Mouse (Mus musculus) erythroblast, adult 5-6 weeks (primary cell): ENCODE measurements around the gene Oard1. TPM values are rescaled to one million over a fixed set of nuclear protein-coding genes. Genes with fewer than 3 reads are reported as not detected.
A peak's percentile ranks its signal among the peaks of the same experiment; 100 is the strongest.

Experiments
- ATAC-seq: replicated peaks from 2 replicates; pipeline ENCODE4 v1.8.0; 2016; ENCODE audit warnings: moderate number of reproducible peaks, mild to moderate bottlenecking, moderate TSS enrichment, inconsistent platforms; ENCODE audit not compliant: poor library complexity, low FRiP score, severe bottlenecking
- total RNA-seq, 2 experiments: library from RNA; stranded (forward) in 1 of 2; stranded (reverse) in 1 of 2; fragments of 150-400 nt in 1 of 2; fragments of 200-764, 138-1000 nt in 1 of 2; gene quantifications; 2 replicates each; pipeline versions ENCODE4 v1.2.3 to v1.2.4; 2015 to 2017; ENCODE audit warnings: low replicate concordance in 2 of 2

The Oard1 gene
- total RNA-seq, 2 experiments from 2014 or later: 31.6 to 32.1 TPM

DNA sequence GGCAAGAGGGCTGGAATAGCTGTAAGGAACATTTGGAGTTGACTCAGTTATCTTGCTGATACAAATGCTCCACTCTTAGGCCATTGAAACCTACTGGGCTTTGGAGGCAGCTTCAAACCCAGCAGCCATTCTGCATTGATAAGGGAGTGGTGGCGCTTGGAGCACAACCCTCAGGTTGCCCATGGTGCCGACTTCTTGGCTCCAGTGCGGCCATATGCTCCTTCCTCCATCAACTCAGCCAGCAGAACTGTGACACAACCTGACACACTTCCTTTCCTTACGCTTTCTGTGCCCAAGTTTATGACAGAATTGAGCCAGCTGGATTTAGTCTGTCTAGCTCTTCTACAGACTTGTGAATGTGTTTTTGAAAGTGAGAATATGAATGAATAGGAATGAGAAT lies 2.7 kb upstream of the Oard1 start:
- no peak for ATAC-seq

DNA sequence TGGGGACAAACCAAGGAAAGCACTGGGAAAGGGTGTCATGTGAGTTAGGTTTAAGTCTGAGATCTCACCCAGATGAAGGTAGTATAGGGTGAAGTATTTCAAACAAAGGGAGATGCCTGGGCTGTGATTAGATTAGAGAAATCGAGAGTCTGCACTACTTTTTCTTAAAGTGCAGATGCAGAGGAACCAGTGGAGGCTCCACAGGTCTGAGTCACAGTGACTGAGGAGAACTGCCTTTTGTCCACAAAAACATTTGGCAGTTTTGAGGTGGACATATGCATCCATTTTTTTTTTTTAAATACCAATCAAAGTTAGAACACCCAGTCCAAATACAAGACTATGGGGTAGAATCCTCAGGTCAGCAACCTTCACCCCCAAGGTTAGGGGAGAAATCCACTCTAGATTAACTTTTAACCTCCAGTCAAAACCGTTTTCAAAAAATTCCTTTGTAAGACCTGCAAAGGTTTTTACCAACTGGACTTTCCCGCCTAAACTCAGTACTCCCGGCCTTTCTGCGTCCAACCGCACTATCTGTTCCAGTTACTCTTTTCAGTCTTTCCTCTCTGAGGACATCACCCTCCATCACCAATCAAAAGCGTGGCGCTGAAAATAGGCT lies 1.8 kb upstream of the Oard1 start:
- no peak for ATAC-seq

DNA sequence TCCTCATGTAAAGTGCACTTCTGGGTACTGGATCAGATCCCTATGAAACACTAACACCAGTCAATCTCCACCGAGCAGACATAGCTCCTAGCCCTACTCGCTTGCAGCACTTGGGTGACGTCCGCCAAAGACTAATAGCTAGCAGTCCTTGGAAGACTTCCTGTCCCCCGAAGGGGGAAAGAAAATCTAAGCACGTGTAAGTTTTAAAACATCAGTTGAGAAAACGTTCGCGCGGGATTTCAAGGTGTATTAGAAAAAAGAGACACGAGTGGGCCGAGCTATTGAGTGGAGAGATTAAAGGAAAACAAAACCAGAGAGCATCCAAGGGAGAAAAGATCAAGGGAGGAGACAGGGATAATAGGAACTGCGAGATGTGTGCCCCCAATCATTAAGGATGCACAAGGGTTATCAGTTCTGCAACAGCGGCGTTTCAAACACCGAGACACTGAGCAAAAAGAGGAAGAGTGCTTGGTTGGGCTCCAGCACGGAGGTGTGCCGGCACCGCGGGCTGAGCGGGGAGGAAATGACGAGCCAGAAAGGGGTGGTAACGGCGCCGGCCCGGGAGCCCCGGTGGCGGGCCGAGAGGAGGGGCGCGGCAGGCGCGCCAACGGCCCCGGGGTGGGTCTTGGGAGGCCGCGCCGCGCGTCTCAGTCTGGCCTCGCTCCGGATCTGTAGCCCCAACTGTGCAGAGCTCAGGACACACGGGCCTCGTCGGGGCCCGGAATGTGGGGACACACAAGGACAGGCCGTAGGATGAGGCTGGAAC lies 1.1 kb upstream of the Oard1 start:
- ATAC-seq: peak; percentile 31

DNA sequence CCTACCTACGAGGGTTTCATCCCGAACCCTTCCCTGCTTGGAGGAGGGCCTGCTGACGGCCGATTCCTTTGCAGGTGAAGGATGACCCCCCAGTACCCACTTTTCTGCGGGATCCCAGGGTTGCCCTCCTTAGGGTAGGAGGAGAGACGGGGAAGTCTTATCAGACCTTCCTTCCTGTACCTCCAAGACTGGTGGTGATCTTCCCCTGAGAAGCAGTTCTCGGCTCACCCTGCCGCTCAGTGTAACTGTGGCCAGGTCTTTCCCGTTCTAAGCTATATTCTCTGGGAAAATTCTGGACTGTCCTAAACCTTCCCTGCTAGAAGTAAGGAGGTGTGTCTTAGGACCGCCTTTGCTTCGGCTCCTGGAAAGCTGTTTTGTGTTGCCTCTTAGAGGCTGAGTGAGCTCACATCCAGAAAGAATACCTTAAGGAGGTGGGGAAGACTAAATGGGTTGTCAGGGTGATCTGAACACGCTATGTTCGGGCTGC lies 528 bp downstream of the Oard1 start:
- peak; percentile 46 for ATAC-seq

DNA sequence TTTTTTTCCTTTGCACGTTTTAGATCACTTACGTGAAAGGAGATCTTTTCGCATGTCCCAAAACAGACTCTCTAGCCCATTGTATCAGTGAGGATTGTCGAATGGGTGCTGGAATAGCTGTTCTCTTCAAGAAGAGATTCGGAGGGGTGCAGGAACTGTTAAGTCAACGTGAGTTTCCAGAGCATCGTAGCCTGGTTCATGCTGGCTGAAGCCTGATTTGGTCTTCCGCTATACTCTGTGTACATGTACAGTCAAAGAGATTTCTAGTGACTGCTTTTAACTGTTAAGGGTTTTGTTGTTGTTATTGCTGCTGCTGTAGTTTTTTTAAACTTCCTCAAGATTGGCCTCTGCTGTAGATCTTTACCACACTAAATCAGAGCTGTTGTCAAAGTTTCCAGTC lies 1.4 kb downstream of the Oard1 start:
- no peak for ATAC-seq

DNA sequence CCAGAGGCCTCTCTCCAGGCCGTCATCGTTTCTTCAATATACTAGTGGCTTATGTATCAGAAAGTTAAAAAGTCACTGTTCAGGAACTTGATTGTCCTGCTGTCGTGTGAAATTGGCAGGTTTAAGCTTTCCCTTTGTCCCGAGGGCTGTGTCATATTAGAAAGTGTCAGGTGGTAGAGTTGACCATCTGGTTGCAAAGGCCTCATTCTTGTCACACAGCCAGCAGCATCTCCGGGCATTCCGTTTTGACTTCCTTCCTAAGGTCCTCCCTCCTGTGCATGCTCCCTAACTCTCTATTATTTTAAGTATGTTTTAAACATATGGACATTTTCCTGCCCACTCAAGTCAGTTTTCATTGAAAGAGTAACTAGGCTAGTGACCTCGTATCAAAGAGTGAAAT lies 6.2 kb downstream of the Oard1 start:
- ATAC-seq: no peak

DNA sequence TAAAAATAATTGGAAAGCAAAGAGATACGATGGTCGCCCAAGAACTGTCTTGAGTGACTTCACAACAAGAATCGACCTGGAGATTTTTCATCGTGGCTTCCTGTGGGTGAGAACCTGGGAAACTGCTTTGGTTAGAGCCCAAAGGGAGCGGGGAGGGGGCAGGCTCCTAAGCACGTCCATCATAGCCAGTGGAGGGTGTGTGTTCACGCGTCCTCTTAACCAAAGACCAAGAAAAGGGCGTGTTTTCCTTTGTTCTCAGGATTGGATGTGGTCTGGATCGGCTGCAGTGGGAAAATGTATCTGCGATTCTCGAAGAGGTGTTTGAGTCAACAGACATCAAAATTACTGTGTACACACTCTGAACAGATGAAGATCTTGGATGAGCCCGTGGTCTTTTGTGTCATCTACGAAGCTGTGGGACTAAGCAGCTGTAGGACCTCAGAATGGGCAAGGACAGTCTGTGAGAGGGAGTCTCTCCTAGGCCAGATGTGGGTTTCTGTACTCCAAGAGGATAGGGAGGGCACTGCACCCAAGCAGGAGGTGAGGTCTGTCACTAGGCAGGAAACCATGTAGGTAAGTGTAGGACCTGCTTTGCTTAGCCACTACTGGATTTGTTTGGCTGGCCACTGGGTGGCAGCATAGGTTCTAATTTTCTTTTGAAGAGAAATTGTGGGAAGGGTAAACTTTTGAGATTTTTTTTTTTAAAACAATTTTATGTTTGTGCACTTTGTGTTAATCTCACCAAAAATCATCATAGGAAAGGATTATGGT lies 6.8 kb downstream of the Oard1 start:
- ATAC-seq: peak; percentile 62

DNA sequence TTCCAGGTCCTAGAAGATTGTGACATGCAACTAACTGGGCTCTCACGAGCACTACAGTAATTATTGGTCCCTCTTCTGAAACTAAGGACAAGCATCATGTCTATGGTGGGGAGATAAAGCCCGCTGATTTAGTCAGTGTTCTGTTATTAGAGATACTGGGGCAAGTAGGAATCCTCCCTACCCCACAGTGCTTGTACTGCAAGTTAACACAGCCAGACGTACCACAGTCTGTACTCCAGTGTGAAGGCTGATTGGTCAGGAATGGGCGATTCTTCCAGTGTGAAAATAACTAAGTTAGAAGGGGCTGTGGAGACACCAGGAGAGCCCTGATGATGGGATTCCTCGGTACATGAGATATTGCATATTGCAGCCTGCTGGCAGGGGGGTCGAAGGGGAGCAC lies 7.7 kb downstream of the Oard1 start:
- no peak for ATAC-seq

DNA sequence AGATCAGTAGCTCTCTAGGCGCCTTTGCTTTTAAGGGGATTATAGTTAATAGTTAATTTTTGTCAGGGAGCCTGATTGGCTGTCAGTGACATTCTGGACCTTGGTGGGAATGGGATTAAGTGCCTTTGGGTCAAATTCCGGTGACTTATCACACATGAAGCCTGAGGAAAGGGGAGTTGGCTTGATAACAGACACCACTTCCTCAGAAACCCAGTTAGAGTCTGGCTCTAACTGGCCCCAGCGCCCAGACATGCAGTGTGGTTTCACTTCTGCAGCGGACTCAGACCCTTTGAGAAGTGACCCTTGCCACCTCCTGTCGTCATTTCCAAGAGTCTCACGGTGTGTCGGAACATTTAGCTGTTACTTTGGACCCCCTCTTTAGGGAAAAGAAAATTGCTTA lies 8.4 kb downstream of the Oard1 start:
- no peak; the same call in 1 of the 2 replicates for ATAC-seq

DNA sequence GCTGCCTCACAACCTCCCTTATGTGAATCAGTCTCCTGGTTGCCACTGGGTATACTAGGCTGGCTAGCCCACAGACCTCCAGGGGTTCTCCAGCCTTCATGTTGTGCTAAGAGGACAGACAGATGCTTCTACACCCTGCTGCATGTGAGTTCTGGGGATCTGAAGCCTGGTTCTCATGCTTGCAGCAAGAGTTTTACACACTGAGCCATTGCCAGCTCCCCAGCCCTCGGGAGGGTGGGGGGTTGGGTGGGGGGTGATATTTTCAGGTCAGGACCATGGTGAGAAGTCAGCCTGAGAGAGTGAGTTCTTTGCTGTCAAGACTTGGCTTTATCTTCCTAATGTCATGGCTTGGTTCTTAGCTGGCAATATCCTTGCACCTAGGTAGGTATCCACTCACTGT lies 9.0 kb downstream of the Oard1 start:
- no peak for ATAC-seq

DNA sequence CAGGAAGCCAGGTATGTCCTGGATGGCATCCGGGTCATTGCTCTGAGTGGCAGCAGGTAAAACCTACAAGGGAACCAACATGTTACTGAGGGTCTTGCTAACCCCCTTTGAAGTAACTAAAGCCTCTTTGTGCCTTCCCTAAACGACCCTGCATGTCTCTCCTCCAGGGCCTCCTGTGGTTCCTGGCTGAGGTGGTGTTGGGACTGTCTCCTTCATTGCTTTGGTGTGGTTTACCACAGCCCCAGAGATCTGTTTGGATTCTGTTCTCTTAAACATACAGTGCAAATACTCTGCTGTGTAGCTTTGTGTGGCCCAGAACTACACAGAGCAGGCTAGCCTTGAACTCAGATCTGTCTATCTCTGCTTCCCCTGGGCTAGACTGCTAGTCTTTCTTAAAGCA lies 9.8 kb downstream of the Oard1 start:
- ATAC-seq: no peak

DNA sequence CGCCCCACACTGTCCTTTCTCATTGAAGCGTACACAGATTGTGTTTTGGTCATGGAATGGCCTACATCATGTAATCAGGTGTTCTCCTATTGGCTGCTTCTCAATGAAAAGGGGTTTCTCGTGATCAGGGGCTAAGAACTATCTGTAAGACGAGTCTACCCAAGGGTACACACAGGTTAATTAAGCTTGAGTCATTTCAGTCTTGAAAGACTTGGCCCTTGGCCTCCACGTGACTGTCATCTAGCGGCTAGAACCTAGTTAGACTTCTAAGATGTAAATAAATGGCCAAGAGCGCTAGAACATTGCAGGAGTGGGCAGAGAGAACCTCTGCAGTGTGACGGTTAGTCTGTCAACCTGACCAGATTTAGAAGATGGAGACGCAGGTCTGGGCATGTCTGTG lies 14.4 kb downstream of the Oard1 start:
- no peak for ATAC-seq

DNA sequence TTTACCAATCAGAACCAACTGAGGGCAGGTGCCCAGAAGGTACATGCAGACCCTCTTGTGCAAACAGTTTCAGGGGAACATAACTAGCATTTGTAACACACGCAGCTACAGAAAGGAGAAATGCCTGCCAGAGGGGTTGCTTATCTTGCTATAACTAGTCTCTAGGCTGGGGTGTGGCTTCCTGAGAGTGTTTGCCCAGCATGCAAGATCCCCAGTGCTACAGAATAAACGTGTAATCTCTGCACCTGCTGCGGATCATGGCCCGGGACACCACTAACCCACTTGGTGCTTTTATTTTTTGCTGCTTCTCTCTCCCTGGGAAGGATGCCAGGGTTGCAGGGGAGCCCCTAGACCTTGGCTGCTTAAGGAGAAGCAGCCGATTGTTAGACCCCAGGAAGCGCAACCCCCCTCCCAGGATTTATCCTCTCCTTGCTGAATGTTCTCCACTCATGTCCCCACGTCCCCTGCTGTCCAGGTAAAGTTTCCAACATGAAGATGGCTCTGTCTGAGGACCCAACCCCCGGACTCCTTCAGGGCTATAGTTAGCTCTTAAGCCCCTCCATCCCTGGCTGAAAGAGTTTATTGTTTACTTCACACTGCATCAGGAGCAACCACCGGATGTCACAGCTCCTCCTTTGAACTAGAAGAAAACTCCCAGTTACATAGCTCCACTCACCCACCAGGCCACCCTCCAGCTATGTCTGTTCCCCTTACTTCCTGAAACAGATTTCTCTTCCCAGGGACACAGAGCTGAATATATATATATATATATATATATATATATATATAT lies 16.2 kb downstream of the Oard1 start:
- peak; percentile 61 for ATAC-seq

DNA sequence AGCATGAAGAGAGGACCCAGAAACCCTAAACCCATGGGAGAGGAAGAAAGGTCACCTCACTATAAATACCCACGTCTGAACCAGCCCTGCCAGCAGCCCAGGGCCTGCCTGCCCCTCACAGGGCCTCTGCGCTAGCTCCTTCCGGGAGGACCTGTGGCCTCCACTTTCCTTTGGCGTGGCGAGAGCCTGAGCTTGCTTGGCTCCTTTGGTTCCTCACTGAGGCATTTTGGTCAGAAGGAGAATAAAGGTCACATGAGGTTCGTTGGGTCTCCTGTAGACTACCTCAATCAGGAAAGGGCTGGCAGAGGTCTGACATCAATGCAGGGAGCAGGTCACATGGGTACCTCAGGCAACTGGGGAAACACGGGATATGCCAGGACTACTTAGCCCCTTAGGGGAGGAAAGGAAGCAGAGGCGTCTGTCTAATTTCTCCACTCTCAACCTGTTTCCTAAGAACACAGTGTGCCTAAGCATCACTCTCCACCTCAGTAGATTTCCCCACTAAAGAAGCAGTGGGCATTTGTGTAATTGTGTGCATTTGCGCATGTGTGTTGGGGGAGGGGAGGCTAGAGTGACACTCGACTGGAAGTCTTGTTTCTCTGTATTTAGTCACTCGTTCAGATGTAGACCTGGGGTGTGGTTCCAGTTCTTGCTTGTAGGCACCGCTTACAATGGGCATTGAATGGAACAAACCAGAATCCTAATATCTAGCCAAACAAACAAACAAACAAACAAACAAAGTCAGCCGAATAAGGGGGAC lies 17.4 kb downstream of the Oard1 start:
- ATAC-seq: no peak

DNA sequence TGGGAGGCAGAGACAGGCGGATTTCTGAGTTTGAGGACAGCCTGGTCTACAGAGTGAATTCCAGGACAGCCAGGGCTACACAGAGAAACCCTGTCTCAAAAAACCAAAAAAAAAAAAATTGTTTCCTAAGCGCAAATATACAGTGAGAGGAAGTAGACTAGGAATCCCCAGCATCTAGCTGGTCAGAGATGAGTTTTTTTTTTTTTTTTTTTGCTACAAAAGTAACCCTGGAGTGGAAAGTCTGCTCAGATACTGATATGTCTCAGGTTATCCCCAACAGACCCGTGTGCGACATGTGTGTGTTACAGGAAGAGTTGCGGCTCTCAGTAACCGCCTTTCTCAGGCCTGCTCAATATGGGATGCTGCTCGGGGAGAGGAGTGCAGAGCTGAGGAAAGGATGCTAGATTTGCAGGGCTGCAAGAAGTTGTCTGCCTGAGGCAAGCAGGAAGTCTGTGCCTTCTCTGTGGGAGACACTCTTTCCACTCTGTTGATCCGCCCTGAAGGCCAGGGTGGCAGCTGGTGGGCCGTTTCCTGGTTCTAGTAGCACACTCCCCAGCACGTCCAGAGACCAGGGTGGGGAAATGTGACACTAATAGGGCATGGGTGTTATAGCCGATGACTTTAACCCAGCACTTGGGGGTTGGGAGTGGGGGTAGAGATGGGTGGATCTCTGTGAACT lies 18.2 kb downstream of the Oard1 start:
- ATAC-seq: no peak

DNA sequence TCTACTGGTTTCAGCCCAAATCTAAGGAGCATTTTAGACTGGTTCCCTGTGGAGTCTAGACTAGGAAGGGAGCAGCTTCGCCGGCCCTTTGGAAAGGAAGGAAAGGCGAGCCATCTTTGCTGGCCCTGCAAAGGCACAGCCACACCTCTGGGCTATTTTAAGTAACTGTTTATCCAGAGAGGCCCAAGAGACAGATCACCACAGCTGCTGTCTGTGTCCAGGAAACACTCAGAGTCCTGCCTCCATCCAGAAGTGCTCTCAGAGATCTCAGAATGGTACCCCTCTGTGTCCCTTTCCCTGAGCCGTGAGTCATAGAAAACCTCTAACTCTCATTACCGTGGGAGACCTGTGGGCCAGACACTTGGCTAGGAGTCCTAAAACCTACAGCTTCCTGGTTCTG lies 20.6 kb downstream of the Oard1 start:
- ATAC-seq: no peak

DNA sequence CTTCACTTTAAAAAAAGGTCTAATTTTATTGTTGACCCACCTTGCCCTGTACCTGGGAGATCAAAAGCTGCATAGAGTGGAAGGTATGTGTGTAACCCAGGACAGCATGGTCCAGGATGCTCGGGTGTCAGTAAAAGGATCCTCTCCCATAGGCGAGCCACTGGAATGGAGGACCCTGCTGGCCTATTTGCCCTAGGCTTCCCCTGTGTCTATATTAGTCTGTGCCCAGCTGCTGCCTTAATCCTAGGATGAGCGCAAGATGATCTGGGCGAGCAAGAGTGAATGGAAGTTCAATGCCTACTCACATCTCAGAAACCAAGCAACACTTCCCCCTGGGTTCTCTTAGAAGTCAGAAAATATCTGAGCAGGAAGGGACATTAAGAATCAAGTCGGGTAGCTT lies 21.2 kb downstream of the Oard1 start:
- no peak for ATAC-seq

DNA sequence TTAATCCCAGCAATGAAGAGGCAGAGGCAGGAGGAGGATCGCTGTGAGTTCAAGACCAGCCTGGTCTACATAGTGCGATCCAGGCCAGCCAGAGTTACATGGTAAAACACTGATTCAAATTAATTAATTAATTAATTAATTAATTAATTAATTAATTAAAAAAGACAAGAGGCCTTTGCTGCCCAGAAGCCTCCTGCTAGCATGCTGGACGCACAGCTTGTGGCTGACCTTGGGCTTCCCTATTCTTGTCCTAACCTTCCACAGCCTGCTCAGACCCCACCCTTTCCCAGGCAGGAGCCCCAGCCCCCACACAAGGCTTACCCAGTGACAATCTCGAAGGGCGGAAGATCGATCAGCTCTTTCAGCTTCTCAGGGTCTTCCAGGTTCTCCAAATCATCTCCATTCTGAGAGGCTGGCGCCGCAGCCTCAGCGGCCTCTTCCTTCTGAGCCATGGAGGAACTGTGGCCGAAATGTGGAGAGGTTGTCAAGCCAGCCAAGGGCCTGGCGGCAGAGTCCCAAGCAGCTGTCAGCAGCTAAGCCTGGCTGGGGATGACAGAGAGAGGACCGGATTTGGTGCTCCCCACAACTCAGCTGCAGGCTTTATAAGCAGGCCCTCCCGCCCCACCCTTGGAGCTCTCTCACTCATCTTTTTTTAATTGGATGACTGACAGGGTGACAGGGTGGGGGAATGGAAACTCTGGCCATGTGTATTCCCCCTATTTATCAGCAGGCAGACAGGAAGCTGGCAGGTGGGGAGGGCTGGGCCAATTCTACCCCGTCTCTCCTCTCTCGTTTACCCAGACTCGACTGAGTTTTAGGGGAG lies 22.6 kb downstream of the Oard1 start, which contains the start of gene Apobec2:
Apobec2 (minus strand) TSS at position 773 of the 823 bp plus-strand sequence.
- no peak for ATAC-seq
